ENCODE assay signal across 8 mouse cellular contexts in genomic region chr8:70775851-70776495, GRCm38 (mm10). TPM values are rescaled to one million over a fixed set of nuclear protein-coding genes. Genes with fewer than 3 reads are reported as not detected.
DNase-seq lines count a peak whose midpoint lies in the region; ATAC-seq and TF ChIP-seq lines count a peak whose summit lies in the region.

No protein-coding gene starts in this region.

- no peak for DNase-seq in kidney, postnatal 0 days (ENCODE audit: low spot score)
- DNase-seq in kidney, postnatal 14 days, result no peak
- DNase-seq in NIH3T3 (ENCODE audit: low read depth), result peak; percentile 27
- no peak for DNase-seq in liver, embryonic 14.5 days (ENCODE audit: low read depth in 3 of 3, low spot score in 3 of 3)
- DNase-seq in thymus, postnatal 14 days, result no peak
- no peak for DNase-seq in embryo, embryonic 10 days (ENCODE audit: low spot score)

- H3K9ac ChIP-seq in kidney, postnatal 0 days (ENCODE audit: low read depth, low read length), result peak overlapping the region; percentile 98
- H3K9ac ChIP-seq in heart, embryonic 13.5 days, result peak overlapping the region; percentile 99
- H3K9ac ChIP-seq in liver, embryonic 14.5 days (replicated peaks), result peak overlapping the region; percentile 95

- peak overlapping the region; percentile 98 for H3K4me2 ChIP-seq in kidney, postnatal 0 days (ENCODE audit: low read length)
- peak overlapping the region; percentile 89 for H3K4me2 ChIP-seq in heart, embryonic 13.5 days
- peak overlapping the region; percentile 92 for H3K4me2 ChIP-seq in liver, embryonic 14.5 days (ENCODE audit: low read depth)

- peaks cover 27% of the 10 kb centered on the region for H3K4me1 ChIP-seq in kidney, postnatal 0 days (replicated peaks; ENCODE audit: insufficient read depth, low read length)
- peaks cover 45% of the 10 kb centered on the region for H3K4me1 ChIP-seq in heart, embryonic 13.5 days
- peaks cover 10 to 14% of the 10 kb centered on the region in 2 experiments; a peak in 3 of 4 replicates for H3K4me1 ChIP-seq in liver, embryonic 14.5 days (replicated peaks; ENCODE audit: control insufficient read depth in 2 of 2, insufficient read depth in 2 of 2, low read length in 1 of 2)

- peak; percentile 4; the same call in 1 of the 2 replicates for ATAC-seq in kidney, postnatal 0 days (replicated peaks; ENCODE audit: low FRiP score, low read depth)
- ATAC-seq in heart, embryonic 13.5 days (ENCODE audit: extremely low read depth, insufficient number of reproducible peaks, low FRiP score, low TSS enrichment), result 0 out of 2 replicates have a peak, but pooled peaks have one; percentile 1
- ATAC-seq in liver, embryonic 14.5 days (ENCODE audit: insufficient read depth), result peak; percentile 6
- ATAC-seq in megakaryocyte-erythroid progenitor cell, adult 5-6 weeks (replicated peaks; ENCODE audit: low FRiP score, low TSS enrichment, poor library complexity, severe bottlenecking), result no peak

- no peaks in the 10 kb centered on the region for H3K27me3 ChIP-seq in kidney, postnatal 0 days (ENCODE audit: insufficient read depth, low read length)
- no peaks in the 10 kb centered on the region for H3K27me3 ChIP-seq in heart, embryonic 13.5 days (replicated peaks)
- H3K27me3 ChIP-seq in liver, embryonic 14.5 days (ENCODE audit: control insufficient read depth, insufficient read depth, low read length), result no peaks in the 10 kb centered on the region

- peaks cover 38% of the 10 kb centered on the region; the same call in 1 of the 2 replicates for H3K36me3 ChIP-seq in kidney, postnatal 0 days (ENCODE audit: insufficient read depth, low read length)
- peaks cover 68% of the 10 kb centered on the region for H3K36me3 ChIP-seq in heart, embryonic 13.5 days
- H3K36me3 ChIP-seq in liver, embryonic 14.5 days (replicated peaks; ENCODE audit: control insufficient read depth, insufficient read depth, low read depth), result peaks cover 6% of the 10 kb centered on the region

- WGBS in kidney, postnatal 0 days, result 2% methylated on average over 33 of the region's 34 CpGs
- 2% methylated on average over 34 of the region's 34 CpGs for WGBS in heart, embryonic 13.5 days
- 2% methylated on average over 34 of the region's 34 CpGs for WGBS in liver, embryonic 14.5 days (ENCODE audit: insufficient replicate concordance)

- TF ChIP-seq EP300 in liver, embryonic 14.5 days (IDR thresholded peaks at IDR 0.05; ENCODE audit: low read depth), result no peak

- H3K4me3 ChIP-seq in kidney, postnatal 0 days (replicated peaks; ENCODE audit: low read depth, low read length), result peak overlapping the region; percentile 76
- peak overlapping the region; percentile 93 for H3K4me3 ChIP-seq in heart, embryonic 13.5 days
- H3K4me3 ChIP-seq in liver, embryonic 14.5 days (ENCODE audit: insufficient read depth in 1 of 2, low read depth in 2 of 2, low read length in 2 of 2), result peak overlapping the region; percentile 64 to 83

- TF ChIP-seq CTCF in kidney, postnatal 0 days (IDR thresholded peaks at IDR 0.05; ENCODE audit: low read depth), result no peak
- TF ChIP-seq CTCF in liver, embryonic 14.5 days (IDR thresholded peaks at IDR 0.05; ENCODE audit: low read depth), result no peak

- H3K9me3 ChIP-seq in kidney, postnatal 0 days (replicated peaks; ENCODE audit: low read length), result no peaks in the 10 kb centered on the region
- no peaks in the 10 kb centered on the region for H3K9me3 ChIP-seq in heart, embryonic 13.5 days
- H3K9me3 ChIP-seq in liver, embryonic 14.5 days (ENCODE audit: control insufficient read depth, low read length), result no peaks in the 10 kb centered on the region

- H3K27ac ChIP-seq in kidney, postnatal 0 days, result peak overlapping the region; percentile 98
- peak overlapping the region; percentile 99 for H3K27ac ChIP-seq in heart, embryonic 13.5 days (replicated peaks)
- H3K27ac ChIP-seq in liver, embryonic 14.5 days, result peak overlapping the region; percentile 46; the same call in 1 of the 2 replicates

RNA-seq across cellular contexts. Expression of gene Pik3r2, which starts 0.5 kb away (rescaled TPM):
- 43.8 and 47.2 TPM in 2 replicates for polyA plus RNA-seq in kidney, postnatal 0 days (2015; fragmentation: Nextera tagmentation; extraction: Ambion mirVana)
- 34.9 and 36.5 TPM in 2 replicates for polyA plus RNA-seq in heart, embryonic 13.5 days (2015; fragmentation: Nextera tagmentation; extraction: Ambion mirVana)
- polyA plus RNA-seq in liver, embryonic 14.5 days (2012; rRNA removed), result 13.2 and 17.5 TPM in 2 replicates
- 8.2 and 12.0 TPM in 2 replicates for polyA plus RNA-seq in liver, embryonic 14.5 days (2014; fragmentation: Nextera tagmentation; extraction: Ambion mirVana)
- 30.7 and 51.4 TPM in 2 replicates for total RNA-seq in megakaryocyte-erythroid progenitor cell, adult 5-6 weeks (2014; fragmentation: Nextera tagmentation)
- 29.2 and 33.9 TPM in 2 replicates for total RNA-seq in megakaryocyte-erythroid progenitor cell, adult 5-6 weeks (2017)

RNA-seq across cellular contexts. Expression of gene Mpv17l2, which starts 15.2 kb away (rescaled TPM):
- polyA plus RNA-seq in kidney, postnatal 0 days (2015; fragmentation: Nextera tagmentation; extraction: Ambion mirVana), result 78.2 and 80.3 TPM in 2 replicates
- polyA plus RNA-seq in heart, embryonic 13.5 days (2015; fragmentation: Nextera tagmentation; extraction: Ambion mirVana), result 41.6 and 48.4 TPM in 2 replicates
- polyA plus RNA-seq in liver, embryonic 14.5 days (2012; rRNA removed), result 25.3 and 28.5 TPM in 2 replicates
- 39.8 and 41.5 TPM in 2 replicates for polyA plus RNA-seq in liver, embryonic 14.5 days (2014; fragmentation: Nextera tagmentation; extraction: Ambion mirVana)
- total RNA-seq in megakaryocyte-erythroid progenitor cell, adult 5-6 weeks (2014; fragmentation: Nextera tagmentation), result 58.3 and 111 TPM in 2 replicates
- 4.3 and 17.6 TPM in 2 replicates for total RNA-seq in megakaryocyte-erythroid progenitor cell, adult 5-6 weeks (2017)

RNA-seq across cellular contexts. Expression of gene Rab3a, which starts 21.5 kb away (rescaled TPM):
- 20.5 and 21.8 TPM in 2 replicates for polyA plus RNA-seq in kidney, postnatal 0 days (2015; fragmentation: Nextera tagmentation; extraction: Ambion mirVana)
- polyA plus RNA-seq in heart, embryonic 13.5 days (2015; fragmentation: Nextera tagmentation; extraction: Ambion mirVana), result 17.4 and 23.2 TPM in 2 replicates
- polyA plus RNA-seq in liver, embryonic 14.5 days (2012; rRNA removed), result 2.7 and 3.2 TPM in 2 replicates
- 1.6 and 2.4 TPM in 2 replicates for polyA plus RNA-seq in liver, embryonic 14.5 days (2014; fragmentation: Nextera tagmentation; extraction: Ambion mirVana)
- 1.8 and 7.0 TPM in 2 replicates for total RNA-seq in megakaryocyte-erythroid progenitor cell, adult 5-6 weeks (2014; fragmentation: Nextera tagmentation)
- 1.2 and 2.8 TPM in 2 replicates for total RNA-seq in megakaryocyte-erythroid progenitor cell, adult 5-6 weeks (2017)

RNA-seq across cellular contexts. Expression of gene Mast3, which starts 28.9 kb away (rescaled TPM):
- 8.4 and 10.2 TPM in 2 replicates for polyA plus RNA-seq in kidney, postnatal 0 days (2015; fragmentation: Nextera tagmentation; extraction: Ambion mirVana)
- polyA plus RNA-seq in heart, embryonic 13.5 days (2015; fragmentation: Nextera tagmentation; extraction: Ambion mirVana), result 5.6 and 6.7 TPM in 2 replicates
- 11.1 and 13.0 TPM in 2 replicates for polyA plus RNA-seq in liver, embryonic 14.5 days (2012; rRNA removed)
- polyA plus RNA-seq in liver, embryonic 14.5 days (2014; fragmentation: Nextera tagmentation; extraction: Ambion mirVana), result 5.4 and 6.3 TPM in 2 replicates
- 44.0 and 54.3 TPM in 2 replicates for total RNA-seq in megakaryocyte-erythroid progenitor cell, adult 5-6 weeks (2014; fragmentation: Nextera tagmentation)
- total RNA-seq in megakaryocyte-erythroid progenitor cell, adult 5-6 weeks (2017), result 6.2 and 7.3 TPM in 2 replicates

RNA-seq across cellular contexts. Expression of gene Il12rb1, which starts 32.3 kb away (rescaled TPM):
- 0.09 and 0.13 TPM in 2 replicates for polyA plus RNA-seq in kidney, postnatal 0 days (2015; fragmentation: Nextera tagmentation; extraction: Ambion mirVana)
- polyA plus RNA-seq in heart, embryonic 13.5 days (2015; fragmentation: Nextera tagmentation; extraction: Ambion mirVana), result not detected in 2 replicates
- polyA plus RNA-seq in liver, embryonic 14.5 days (2012; rRNA removed), result 0.11 and 0.13 TPM in 2 replicates
- polyA plus RNA-seq in liver, embryonic 14.5 days (2014; fragmentation: Nextera tagmentation; extraction: Ambion mirVana), result 0.18 and 0.39 TPM in 2 replicates
- 0.31 and 0.79 TPM in 2 replicates for total RNA-seq in megakaryocyte-erythroid progenitor cell, adult 5-6 weeks (2014; fragmentation: Nextera tagmentation)
- 1.6 and 2.0 TPM in 2 replicates for total RNA-seq in megakaryocyte-erythroid progenitor cell, adult 5-6 weeks (2017)

Comparison
In these comparisons a context has a peak if more than half of its experiments do, and no peak if none do; other contexts are left out.
1. H3K27ac ChIP-seq: peak in every context shown above with its lines; median percentile 99 in heart, embryonic 13.5 days; 98 in kidney, postnatal 0 days; 46 in liver, embryonic 14.5 days.